Mouse (Mus musculus) limb, embryonic 11.5 days (tissue): ENCODE measurements around the gene Senp5. TPM values are rescaled to one million over a fixed set of nuclear protein-coding genes. Genes with fewer than 3 reads are reported as not detected.
A peak's percentile ranks its signal among the peaks of the same experiment; 100 is the strongest.

ENCODE experiments used
- ATAC-seq: fragments of 200-750 bp; cut with Nextera tagmentation; 2 replicates; pipeline ENCODE4 v1.8.0; 2017; ENCODE audit warnings: low read depth; ENCODE audit not compliant: insufficient number of reproducible peaks, low FRiP score, low TSS enrichment
- DNase-seq: peaks from one replicate; pipeline ENCODE4 v3.0.0-alpha.2; 2015; ENCODE audit warnings: low spot score
- H3K27ac ChIP-seq: fragments of 300-500 bp; sonication (generic); replicated peaks from 2 replicates; pipeline ENCODE4 v1.5.1; 2014; ENCODE audit warnings: low read depth, mild to moderate bottlenecking, low read length
- H3K27me3 ChIP-seq: fragments of 300-500 bp; sonication (generic); 2 replicates; pipeline ENCODE4 v1.6.1; 2014; ENCODE audit warnings: mild to moderate bottlenecking, low read length, mixed read lengths; ENCODE audit not compliant: control insufficient read depth, insufficient read depth
- H3K36me3 ChIP-seq: fragments of 300-500 bp; sonication (generic); 2 replicates; pipeline ENCODE4 v1.6.1; 2014; ENCODE audit warnings: mild to moderate bottlenecking, low read length, moderate library complexity, mixed read lengths; ENCODE audit not compliant: control insufficient read depth, insufficient read depth
- H3K4me1 ChIP-seq: fragments of 300-500 bp; sonication (generic); 2 replicates; pipeline ENCODE4 v1.6.1; 2014; ENCODE audit warnings: low read length, mixed read lengths; ENCODE audit not compliant: control insufficient read depth, insufficient read depth
- H3K4me2 ChIP-seq: fragments of 300-500 bp; sonication (generic); 2 replicates; pipeline ENCODE4 v1.6.1; 2014; ENCODE audit warnings: low read depth, mild to moderate bottlenecking, moderate library complexity; ENCODE audit not compliant: severe bottlenecking
- H3K4me3 ChIP-seq: fragments of 300-500 bp; sonication (generic); 2 replicates; pipeline ENCODE4 v1.5.1; 2014; ENCODE audit warnings: low read depth, low read length
- H3K9ac ChIP-seq: fragments of 300-500 bp; sonication (generic); 2 replicates; pipeline ENCODE4 v1.6.1; 2014; ENCODE audit warnings: mild to moderate bottlenecking, low read length
- H3K9me3 ChIP-seq: fragments of 300-500 bp; sonication (generic); 2 replicates; pipeline ENCODE4 v1.6.1; 2016; ENCODE audit warnings: low read length; ENCODE audit not compliant: control insufficient read depth
- whole genome bisulfite sequencing: fragments of 180-500 bp; shearing (Covaris S2); extraction: QIAGEN DNeasy Blood & Tissue Kit; methylation state at CpG from one replicate; pipeline ENCODE4 v1.1.7; 2014; 5-methylcytosine and 5-hydroxymethylcytosine counted together
- microRNA-seq: library from miRNA; unstranded; fragments of <30 nt; microRNA quantifications from one replicate; pipeline ENCODE4, GENCODE M21; 2016
- polyA plus RNA-seq: library from polyadenylated mRNA; unstranded; fragments of >200 nt; fragmentation: Nextera tagmentation; extraction: Ambion mirVana; gene quantifications from 2 replicates; pipeline ENCODE4 v1.2.1, GENCODE M21; 2014

The Senp5 gene
- polyA plus RNA-seq, 1 experiment from 2014 or later, result 10.9 TPM

DNA sequence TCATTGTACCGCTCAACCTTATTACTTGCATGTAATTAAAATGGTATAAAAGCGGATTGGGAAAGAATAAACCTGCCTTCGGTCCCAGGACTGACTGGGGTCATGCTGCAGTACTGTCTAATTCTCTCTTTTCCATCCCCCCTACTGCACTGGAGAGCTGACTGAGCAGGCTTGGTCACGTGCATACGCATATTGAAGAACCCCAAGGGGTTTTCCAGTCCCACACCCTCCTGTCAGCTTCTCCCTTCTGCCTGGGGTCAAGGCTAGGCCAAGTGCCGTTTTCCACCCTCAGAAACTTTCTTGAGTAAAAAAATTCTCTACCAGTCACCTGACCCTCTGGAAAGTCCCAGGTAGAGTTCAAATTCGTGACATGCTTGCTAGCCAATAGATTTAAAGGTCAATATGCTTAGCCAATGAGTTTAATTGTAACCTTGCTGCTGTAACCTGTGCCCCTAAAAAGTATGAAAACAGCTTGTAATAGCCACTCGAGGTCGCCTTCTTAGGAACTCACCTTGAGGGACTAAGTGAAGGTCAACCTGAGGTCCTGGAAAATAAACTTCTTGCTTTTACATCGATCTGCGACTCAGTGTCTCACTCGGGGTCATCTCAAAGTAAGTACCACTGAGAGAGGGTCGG lies 76.4 kb downstream of the Senp5 start:
- Histone ChIP-seq H3K4me3 (no peak overlapping the region), H3K4me2 (no peak overlapping the region), H3K4me1 (no peaks in the 10 kb centered on the region), H3K9ac (no peak overlapping the region), H3K9me3 (no peaks in the 10 kb centered on the region), H3K27me3 (no peaks in the 10 kb centered on the region), H3K27ac (no peak overlapping the region), H3K36me3 (no peaks in the 10 kb centered on the region)
- 82% methylated on average over 13 of the region's 13 CpGs for WGBS
- ATAC-seq, result no peak
- no peak for DNase-seq

DNA sequence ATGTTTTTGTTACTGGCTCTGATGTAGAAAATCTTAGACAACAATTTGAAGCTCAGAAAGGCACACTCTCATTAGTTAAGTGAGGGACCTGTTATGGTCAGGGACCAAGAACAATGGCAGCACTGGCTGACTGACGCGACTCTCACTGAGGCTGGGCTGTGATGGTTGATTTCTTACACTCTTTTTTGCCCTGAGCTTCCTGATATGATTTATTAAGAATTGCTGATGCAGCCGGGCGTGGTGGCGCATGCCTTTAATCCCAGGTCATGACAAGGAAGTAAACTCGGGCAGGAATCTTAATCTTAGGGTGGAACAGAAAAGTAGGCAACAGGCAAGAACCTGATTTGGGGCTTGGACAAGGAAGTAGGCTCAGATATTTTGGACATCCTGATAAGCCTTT lies 77.0 kb downstream of the Senp5 start:
- H3K27ac ChIP-seq, result no peak overlapping the region
- H3K9me3 ChIP-seq, result no peaks in the 10 kb centered on the region
- H3K9ac ChIP-seq, result no peak overlapping the region
- no peak for DNase-seq
- no peak overlapping the region for H3K4me3 ChIP-seq
- no peak overlapping the region for H3K4me2 ChIP-seq
- ATAC-seq, result no peak
- H3K4me1 ChIP-seq, result no peaks in the 10 kb centered on the region
- no peaks in the 10 kb centered on the region for H3K36me3 ChIP-seq
- 91% methylated on average over 6 of the region's 6 CpGs for WGBS
- no peaks in the 10 kb centered on the region for H3K27me3 ChIP-seq

DNA sequence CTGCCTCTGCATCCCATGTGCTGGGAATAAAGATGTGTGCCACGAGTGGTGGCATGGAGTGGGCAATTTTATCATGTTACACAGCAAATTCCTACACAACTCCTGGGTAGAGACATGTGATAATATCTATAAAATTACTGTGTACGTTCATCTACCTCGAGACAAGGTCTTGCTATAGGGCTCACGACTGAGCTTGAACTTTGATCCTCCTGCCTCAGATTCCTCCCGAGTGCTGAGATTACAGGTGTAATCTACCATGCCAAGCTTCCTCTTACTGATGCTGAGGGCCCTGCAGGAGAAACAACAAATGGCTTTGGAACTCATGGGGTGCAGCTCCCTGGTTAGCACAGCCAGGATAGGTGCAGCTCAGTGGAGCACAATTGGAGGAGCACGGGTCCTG lies 78.7 kb downstream of the Senp5 start:
- DNase-seq, result no peak
- WGBS, result 81% methylated on average over 6 of the region's 6 CpGs
- H3K4me1 ChIP-seq, result no peaks in the 10 kb centered on the region
- no peaks in the 10 kb centered on the region for H3K36me3 ChIP-seq
- no peak overlapping the region for H3K9ac ChIP-seq
- no peak overlapping the region for H3K4me3 ChIP-seq
- H3K9me3 ChIP-seq, result no peaks in the 10 kb centered on the region
- H3K27ac ChIP-seq, result no peak overlapping the region
- no peak for ATAC-seq
- H3K4me2 ChIP-seq, result no peak overlapping the region
- H3K27me3 ChIP-seq, result no peaks in the 10 kb centered on the region

DNA sequence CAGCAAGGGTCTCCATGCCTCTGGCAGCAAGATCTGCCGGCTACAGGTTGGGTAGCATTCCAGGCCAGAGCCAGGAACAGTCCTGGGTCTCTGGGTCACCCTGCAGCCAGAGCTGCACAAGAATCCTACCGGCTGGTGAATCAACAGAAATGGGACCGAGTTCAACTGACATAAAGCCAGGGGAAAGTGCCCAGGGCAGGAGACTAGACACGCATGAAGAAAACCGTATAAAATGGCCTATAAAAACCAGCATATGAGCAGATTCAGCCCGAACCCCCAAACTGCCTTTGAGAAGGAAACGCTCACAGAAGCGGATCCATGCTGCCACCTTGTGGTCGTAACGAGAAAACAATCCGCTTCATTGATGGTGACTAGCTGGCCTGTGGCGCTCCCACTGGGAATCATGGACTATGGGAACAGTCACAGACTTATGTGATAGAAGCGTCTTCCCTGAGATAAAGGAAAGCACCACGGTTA lies 84.8 kb downstream of the Senp5 start:
- H3K9ac ChIP-seq, result no peak overlapping the region
- ATAC-seq, result no peak
- H3K9me3 ChIP-seq, result no peaks in the 10 kb centered on the region
- peak overlapping the region; percentile 21; the same call in 1 of the 2 replicates for H3K4me2 ChIP-seq
- DNase-seq, result peak; percentile 89
- no peaks in the 10 kb centered on the region for H3K4me1 ChIP-seq
- H3K27ac ChIP-seq, result no peak overlapping the region
- no peak overlapping the region for H3K4me3 ChIP-seq
- no peaks in the 10 kb centered on the region for H3K36me3 ChIP-seq
- 5% methylated on average over 14 of the region's 14 CpGs for WGBS
- no peaks in the 10 kb centered on the region for H3K27me3 ChIP-seq

DNA sequence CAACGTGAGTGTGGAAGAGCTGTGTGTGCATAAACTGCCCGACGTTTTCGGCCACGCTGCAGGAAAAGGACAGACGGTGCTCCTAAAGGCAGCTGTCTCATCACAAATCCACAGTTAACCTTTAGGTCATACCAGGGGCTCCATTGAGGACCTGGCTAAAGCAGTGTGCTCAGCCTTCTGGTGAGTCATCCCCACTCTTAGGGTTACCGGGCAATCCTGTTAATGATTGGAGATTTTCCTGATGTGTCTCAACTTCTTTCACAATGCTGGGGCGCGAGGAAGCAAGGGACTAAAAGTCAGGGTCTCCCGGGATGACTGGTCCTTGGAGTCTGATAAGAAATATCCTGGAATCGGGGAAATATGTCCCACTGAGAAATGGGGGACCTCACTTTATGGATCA lies 85.3 kb downstream of the Senp5 start:
- no peak for ATAC-seq
- Histone ChIP-seq H3K27ac (no peak overlapping the region), H3K36me3 (no peaks in the 10 kb centered on the region), H3K4me2 (0 out of 2 replicates have a peak overlapping the region, but pooled peaks have one; percentile 21), H3K9ac (no peak overlapping the region), H3K27me3 (no peaks in the 10 kb centered on the region), H3K9me3 (no peaks in the 10 kb centered on the region), H3K4me3 (no peak overlapping the region), H3K4me1 (no peaks in the 10 kb centered on the region)
- WGBS, result 80% methylated on average over 11 of the region's 11 CpGs
- no peak for DNase-seq

DNA sequence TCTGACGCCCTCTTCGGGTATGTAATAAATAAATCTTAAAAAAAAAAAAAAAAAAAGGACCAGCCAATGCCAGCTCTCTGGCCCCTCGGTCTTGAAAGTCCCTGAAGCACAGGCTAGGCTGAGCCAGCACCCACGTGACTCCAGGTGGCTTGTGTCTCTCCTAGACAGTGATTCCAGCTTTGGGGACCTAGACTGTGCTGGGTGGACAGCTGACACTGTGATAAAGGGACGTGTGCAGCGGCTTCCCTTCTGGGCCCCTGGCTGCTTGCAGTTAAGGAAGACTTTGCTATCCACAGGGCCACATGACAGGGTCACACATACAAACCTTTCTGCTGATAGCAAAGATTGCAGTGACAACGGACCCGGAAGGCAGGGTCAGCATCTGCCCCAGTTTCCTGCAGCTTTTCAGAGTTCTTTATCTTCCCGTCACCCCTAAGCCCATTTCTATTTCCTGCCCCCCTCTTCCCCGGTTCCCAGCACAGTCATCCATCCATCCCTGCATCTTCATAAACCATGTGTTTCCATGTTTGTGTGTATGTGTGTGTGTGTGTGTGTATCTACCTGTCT lies 92.7 kb downstream of the Senp5 start:
- ATAC-seq (no peak), DNase-seq (no peak)
- H3K4me1 ChIP-seq, result no peaks in the 10 kb centered on the region
- H3K4me2 ChIP-seq, result no peak overlapping the region
- H3K27me3 ChIP-seq, result no peaks in the 10 kb centered on the region
- 71% methylated on average over 10 of the region's 10 CpGs for WGBS
- H3K9me3 ChIP-seq, result no peaks in the 10 kb centered on the region
- no peak overlapping the region for H3K4me3 ChIP-seq
- no peak overlapping the region for H3K9ac ChIP-seq
- H3K36me3 ChIP-seq, result no peaks in the 10 kb centered on the region
- no peak overlapping the region for H3K27ac ChIP-seq

Small RNAs within 50 kb of the gene (microRNA-seq; reads per million reads assigned to microRNA genes)
- not detected for gene Gm26269

Other genes with a start within 250 kb of the Senp5 start
- gene Meltf, start 124.5 kb downstream of the Senp5 start, polyA plus RNA-seq, result 0.17 and 0.23 TPM in 2 replicates
- 0.25 and 0.67 TPM in 2 replicates for gene Pigz, start 69.4 kb downstream of the Senp5 start, polyA plus RNA-seq
- 81.6 and 88.9 TPM in 2 replicates for gene 0610012G03Rik, start 54.8 kb downstream of the Senp5 start, polyA plus RNA-seq
- gene Ncbp2, start 54.8 kb downstream of the Senp5 start, polyA plus RNA-seq, result 160 and 161 TPM in 2 replicates
- 41.1 and 42.7 TPM in 2 replicates for gene Pak2, start 76.1 kb upstream of the Senp5 start, polyA plus RNA-seq
- gene Pigx, start 96.5 kb upstream of the Senp5 start, polyA plus RNA-seq, result 131 and 137 TPM in 2 replicates
- 38.2 and 44.3 TPM in 2 replicates for gene Cep19, start 96.5 kb upstream of the Senp5 start, polyA plus RNA-seq
- gene Nrros, start 162.3 kb upstream of the Senp5 start, polyA plus RNA-seq, result 10.1 and 11.5 TPM in 2 replicates
- gene Bex6, start 176.5 kb upstream of the Senp5 start, polyA plus RNA-seq, result 0.25 TPM in 1 of 2 replicates, not detected in the other
- 21.6 and 23.3 TPM in 2 replicates for gene Fbxo45, start 243.9 kb upstream of the Senp5 start, polyA plus RNA-seq
- 19.2 and 20.2 TPM in 2 replicates for gene Wdr53, start 243.9 kb upstream of the Senp5 start, polyA plus RNA-seq